Mouse (Mus musculus): ENCODE measurements at regions not wholly inside any gene's neighbourhood (a gene's known extent, or its start where the extent isn't known, plus 50 kb on each side); places are given as distances from the start of the nearest gene placed in this dataset.

DNA sequence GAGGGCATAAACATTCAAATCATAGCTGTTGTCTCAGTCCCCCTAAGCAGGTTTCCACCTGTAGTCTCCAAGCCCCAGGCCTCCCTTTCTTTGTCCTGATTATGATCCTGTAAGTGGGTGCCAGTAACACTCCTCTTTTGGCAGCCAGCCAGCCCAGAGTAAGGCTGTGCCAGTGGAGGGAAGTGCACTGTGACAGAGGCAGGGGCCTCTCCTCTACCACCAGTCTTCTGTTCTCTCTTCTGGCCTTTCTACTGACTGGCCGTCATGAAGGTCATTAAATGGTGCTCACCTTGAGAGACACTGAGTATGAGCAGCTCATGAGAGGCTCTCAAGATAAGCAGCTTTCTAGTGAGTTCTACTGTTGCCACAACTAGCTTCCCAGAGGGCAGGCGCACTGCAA, 63.5 kb upstream of the Met start:
- Histone ChIP-seq H3K4me1 (ENCODE audit: control insufficient read depth, insufficient read depth, insufficient read length, low read length) (no peaks in the 10 kb centered on the region), H3K4me3 (ENCODE audit: insufficient read depth, low read depth, low read length) (no peak overlapping the region), H3K27ac (replicated peaks; ENCODE audit: low read depth, low read length) (0 out of 2 replicates have a peak overlapping the region, but pooled peaks have one; percentile 13)

DNA sequence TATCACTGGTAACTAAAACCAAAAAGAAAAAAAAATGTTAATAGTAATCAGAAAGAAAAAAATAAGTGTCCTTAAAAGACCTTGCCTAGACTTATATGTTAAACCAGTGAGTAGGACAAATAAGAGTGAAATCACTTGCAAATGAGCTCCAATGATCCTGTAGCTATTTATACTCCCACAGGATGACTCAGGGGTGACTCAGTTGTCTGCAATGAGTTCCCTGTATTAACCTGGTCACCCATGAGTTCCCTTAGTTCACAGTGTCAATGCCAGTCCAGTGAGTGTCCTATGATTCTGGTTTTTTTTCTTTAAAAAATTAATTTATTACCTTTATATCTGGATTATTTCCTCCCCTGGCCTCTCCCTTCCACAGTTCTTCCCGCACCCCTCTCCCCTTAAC, 55.5 kb upstream of the Met start:
- H3K4me1 ChIP-seq (ENCODE audit: control insufficient read depth, insufficient read depth, insufficient read length, low read length): no peaks in the 10 kb centered on the region
- no peak overlapping the region for H3K27ac ChIP-seq (replicated peaks; ENCODE audit: low read depth, low read length)
- H3K4me3 ChIP-seq (ENCODE audit: insufficient read depth, low read depth, low read length): no peak overlapping the region

- no peak overlapping the region for H3K4me3 ChIP-seq (ENCODE audit: insufficient read depth, low read depth, low read length)
- no peak overlapping the region for H3K27ac ChIP-seq (replicated peaks; ENCODE audit: low read depth, low read length)
- no peaks in the 10 kb centered on the region for H3K4me1 ChIP-seq (ENCODE audit: control insufficient read depth, insufficient read depth, insufficient read length, low read length)
These were observed 53.7 kb upstream of the Met start for GRCm38 (mm10) chr6:17409703-17410408.

DNA sequence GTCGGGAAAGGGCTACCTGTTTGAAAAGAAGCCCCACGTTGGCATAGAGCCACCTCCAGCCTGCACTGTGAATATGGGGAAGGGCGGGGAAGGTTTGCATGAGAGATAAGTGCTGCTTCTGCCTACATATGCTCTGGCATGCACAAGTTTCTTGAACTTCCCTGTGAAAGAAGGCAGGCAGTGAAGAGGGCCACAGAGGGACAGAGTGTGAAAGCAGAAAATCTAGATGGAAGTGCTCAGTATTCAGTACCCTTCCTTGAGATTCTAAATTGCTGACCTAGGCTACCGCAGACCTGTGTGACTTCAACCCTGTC, 53.2 kb upstream of the Met start:
- no peak overlapping the region for H3K4me3 ChIP-seq (ENCODE audit: insufficient read depth, low read depth, low read length)
- H3K27ac ChIP-seq (replicated peaks; ENCODE audit: low read depth, low read length): no peak overlapping the region
- no peaks in the 10 kb centered on the region for H3K4me1 ChIP-seq (ENCODE audit: control insufficient read depth, insufficient read depth, insufficient read length, low read length)

Data from brown adipose tissue, adult 24 weeks (tissue).